Mouse (Mus musculus) midbrain, embryonic 12.5 days (tissue): ENCODE measurements around the gene Gm10424. TPM values are rescaled to one million over a fixed set of nuclear protein-coding genes. Genes with fewer than 3 reads are reported as not detected.
"Not testable (repeated sequence)": the region's sequence is repeated elsewhere in the genome, so short reads cannot be mapped to it uniquely, and the experiment has no call there.

Source experiments
- ATAC-seq: fragments of 200-750 bp; cut with Nextera tagmentation; 2 replicates; pipeline ENCODE4 v1.8.0; 2017; ENCODE audit warnings: low read depth, moderate TSS enrichment, moderate library complexity; ENCODE audit not compliant: low FRiP score
- H3K27ac ChIP-seq: fragments of 300-500 bp; sonication (generic); replicated peaks from 2 replicates; pipeline ENCODE4 v1.5.1; 2016; ENCODE audit warnings: mild to moderate bottlenecking
- H3K27me3 ChIP-seq: fragments of 300-500 bp; sonication (generic); 2 replicates; pipeline ENCODE4 v1.6.1; 2016; ENCODE audit warnings: mild to moderate bottlenecking
- H3K36me3 ChIP-seq: fragments of 300-500 bp; sonication (generic); 2 replicates; pipeline ENCODE4 v1.6.1; 2016
- H3K4me1 ChIP-seq: fragments of 300-500 bp; sonication (generic); 2 replicates; pipeline ENCODE4 v1.6.1; 2016
- H3K4me2 ChIP-seq: fragments of 300-500 bp; sonication (generic); replicated peaks from 2 replicates; pipeline ENCODE4 v1.6.1; 2016; ENCODE audit warnings: mild to moderate bottlenecking, moderate library complexity
- H3K4me3 ChIP-seq: fragments of 300-500 bp; sonication (generic); 2 replicates; pipeline ENCODE4 v1.5.1; 2016; ENCODE audit warnings: mild to moderate bottlenecking
- H3K9ac ChIP-seq: fragments of 300-500 bp; sonication (generic); replicated peaks from 2 replicates; pipeline ENCODE4 v1.6.1; 2016; ENCODE audit warnings: mild to moderate bottlenecking, moderate library complexity
- H3K9me3 ChIP-seq: fragments of 300-500 bp; sonication (generic); 2 replicates; pipeline ENCODE4 v1.6.1; 2016; ENCODE audit warnings: mild to moderate bottlenecking
- WGBS: fragments of 180-500 bp; shearing (Covaris S2); methylation state at CpG from one replicate; pipeline ENCODE4 v1.1.7; 2016; 5-methylcytosine and 5-hydroxymethylcytosine counted together
- polyA plus RNA-seq: library from polyadenylated mRNA; unstranded; fragments of >200 nt; fragmentation: Nextera tagmentation; extraction: Ambion mirVana; gene quantifications from 2 replicates; pipeline ENCODE4 v1.2.1, GENCODE M21; 2016

Gene Gm10424
- polyA plus RNA-seq = not detected in 2 replicates

DNA sequence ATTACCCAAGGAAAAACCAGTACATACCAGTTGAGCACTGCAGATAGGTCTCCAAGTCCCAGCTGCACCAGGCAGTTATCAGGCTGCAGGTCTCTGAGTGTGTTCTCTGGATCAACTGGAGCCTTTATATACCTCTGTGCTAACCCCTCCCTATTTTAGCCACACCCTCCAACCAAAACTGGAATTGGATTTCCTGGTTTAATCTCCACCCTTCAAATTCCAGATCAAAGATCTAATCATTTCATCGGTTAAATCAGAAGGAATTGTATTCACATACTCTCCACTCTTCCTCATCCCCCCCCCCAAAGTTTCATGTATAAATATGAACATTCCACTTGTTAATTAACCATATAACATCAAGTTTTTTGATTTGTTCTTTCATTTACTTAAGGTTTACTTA, at the start of gene Gm10424:
Gm10424 (minus strand) TSS at position 101 of the 400 bp plus-strand sequence.
- H3K9me3 ChIP-seq, H3K4me2 ChIP-seq, H3K27me3 ChIP-seq, H3K36me3 ChIP-seq, ATAC-seq, H3K27ac ChIP-seq, H3K4me3 ChIP-seq, H3K9ac ChIP-seq, H3K4me1 ChIP-seq: not testable (repeated sequence)
- no CpG with 5 or more reads among the region's 1 CpGs for WGBS

GRCm38 (mm10) chr5:95305611-95306010, 33.0 kb upstream of the Gm10424 start, which contains the start of gene Gm3259:
Gene Gm3259 (plus strand): TSS chr5:95305911.
- 60% methylated on average over 2 of the region's 2 CpGs for WGBS
- not testable (repeated sequence) for H3K27me3 ChIP-seq, ATAC-seq, H3K4me2 ChIP-seq, H3K36me3 ChIP-seq, H3K27ac ChIP-seq, H3K9ac ChIP-seq, H3K4me1 ChIP-seq, H3K9me3 ChIP-seq, H3K4me3 ChIP-seq

Other genes with a start within 250 kb of the Gm10424 start
- not detected in 2 replicates for gene Gm7942, start 165.8 kb downstream of the Gm10424 start, polyA plus RNA-seq
- not detected in 2 replicates for gene Gm16513, start 90.1 kb downstream of the Gm10424 start, polyA plus RNA-seq
- not detected in 2 replicates for gene Gm3259, start 33.1 kb upstream of the Gm10424 start, polyA plus RNA-seq
- not detected in 2 replicates for gene D5Ertd577e, start 184.0 kb upstream of the Gm10424 start, polyA plus RNA-seq
- not detected in 2 replicates for gene Gm3286, start 238.0 kb upstream of the Gm10424 start, polyA plus RNA-seq